17 mouse cellular contexts compared by ENCODE assay signal in genomic region chr8:11746850-11747600, GRCm38 (mm10). TPM values are rescaled to one million over a fixed set of nuclear protein-coding genes. Genes with fewer than 3 reads are reported as not detected.
DNase-seq lines count a peak whose midpoint lies in the region; ATAC-seq and TF ChIP-seq lines count a peak whose summit lies in the region.
"Had no signal": no experiment of that assay in that cellular context is flagged by ENCODE, and none has a peak within 500 bp of the region (broad histone marks: within the 10 kb centered on the region; RNA-seq: fewer than 3 reads in every experiment).

No protein-coding gene starts in this region.

- H3K79me2 ChIP-seq in liver, adult 2 months (ENCODE audit: control insufficient read depth, insufficient read depth, low read length) = peaks cover 37% of the 10 kb centered on the region

- peak overlapping the region; percentile 75 for H3K27ac ChIP-seq in liver, adult 2 months (replicated peaks; ENCODE audit: insufficient read depth, low read depth, low read length)
- peak overlapping the region; percentile 80 to 82 for H3K27ac ChIP-seq in heart, embryonic 14.5 days (replicated peaks in 1 of 2; ENCODE audit: control insufficient read depth in 1 of 2, insufficient read depth in 1 of 2, low read depth in 2 of 2, low read length in 2 of 2)
- peak overlapping the region; percentile 39; the same call in 1 of the 2 replicates for H3K27ac ChIP-seq in limb, embryonic 10.5 days
- H3K27ac ChIP-seq in forebrain, embryonic 14.5 days (ENCODE audit: low read depth, low read length) = no peak overlapping the region
- no peak overlapping the region for H3K27ac ChIP-seq in forebrain, embryonic 11.5 days (ENCODE audit: low read depth, low read length)

- peak; percentile 18; the same call in 1 of the 2 replicates for ATAC-seq in heart, embryonic 14.5 days (ENCODE audit: insufficient number of reproducible peaks, insufficient read depth, low FRiP score, low read depth)
- ATAC-seq in forebrain, embryonic 14.5 days = no peak
- ATAC-seq in forebrain, embryonic 11.5 days (replicated peaks; ENCODE audit: low FRiP score) = no peak

- H3K4me1 ChIP-seq in liver, adult 2 months (ENCODE audit: control insufficient read depth, insufficient read depth, low read length) = peaks cover 23% of the 10 kb centered on the region
- H3K4me1 ChIP-seq in heart, embryonic 14.5 days (ENCODE audit: control insufficient read depth in 2 of 2, insufficient read depth in 2 of 2, low read length in 2 of 2) = peaks cover 32 to 61% of the 10 kb centered on the region in 2 experiments
- H3K4me1 ChIP-seq in limb, embryonic 10.5 days = peaks cover 29% of the 10 kb centered on the region
- H3K4me1 ChIP-seq in forebrain, embryonic 14.5 days (ENCODE audit: control insufficient read depth, insufficient read depth, low read length) = no peaks in the 10 kb centered on the region
- H3K4me1 ChIP-seq in forebrain, embryonic 11.5 days (replicated peaks; ENCODE audit: control insufficient read depth, insufficient read depth, low read length) = no peaks in the 10 kb centered on the region

- no peak overlapping the region for H3K9ac ChIP-seq in liver, adult 2 months (ENCODE audit: low read depth, low read length)
- peak overlapping the region; percentile 44 for H3K9ac ChIP-seq in heart, embryonic 14.5 days (ENCODE audit: low read length)
- no peak overlapping the region for H3K9ac ChIP-seq in forebrain, embryonic 14.5 days (ENCODE audit: low read length)
- no peak overlapping the region for H3K9ac ChIP-seq in forebrain, embryonic 11.5 days (ENCODE audit: low read length)

- no peaks in the 10 kb centered on the region for H3K27me3 ChIP-seq in liver, adult 2 months (ENCODE audit: control insufficient read depth, insufficient read depth, low read length)
- no peaks in the 10 kb centered on the region for H3K27me3 ChIP-seq in heart, embryonic 14.5 days (ENCODE audit: control insufficient read depth, insufficient read depth, low read length)
- H3K27me3 ChIP-seq in limb, embryonic 10.5 days (ENCODE audit: low read depth, poor library complexity, severe bottlenecking) = no peaks in the 10 kb centered on the region
- H3K27me3 ChIP-seq in forebrain, embryonic 14.5 days (replicated peaks; ENCODE audit: control insufficient read depth, insufficient read depth, low read length) = no peaks in the 10 kb centered on the region
- H3K27me3 ChIP-seq in forebrain, embryonic 11.5 days (ENCODE audit: control insufficient read depth, insufficient read depth, low read length) = no peaks in the 10 kb centered on the region

- H3K4me2 ChIP-seq in heart, embryonic 14.5 days (ENCODE audit: low read length) = no peak overlapping the region
- no peak overlapping the region for H3K4me2 ChIP-seq in forebrain, embryonic 14.5 days (ENCODE audit: low read length)
- H3K4me2 ChIP-seq in forebrain, embryonic 11.5 days (ENCODE audit: low read depth, low read length, severe bottlenecking) = no peak overlapping the region

- no peak overlapping the region for H3K4me3 ChIP-seq in liver, adult 2 months (ENCODE audit: insufficient read depth, low read depth, low read length)
- H3K4me3 ChIP-seq in heart, embryonic 14.5 days (ENCODE audit: control insufficient read depth in 1 of 2, insufficient read depth in 1 of 2, low read depth in 1 of 2, low read length in 2 of 2) = no peak overlapping the region
- no peak overlapping the region for H3K4me3 ChIP-seq in limb, embryonic 10.5 days
- H3K4me3 ChIP-seq in forebrain, embryonic 14.5 days (ENCODE audit: low read depth, low read length) = no peak overlapping the region
- H3K4me3 ChIP-seq in forebrain, embryonic 11.5 days (ENCODE audit: low read depth, low read length) = no peak overlapping the region
- H3K4me3 ChIP-seq: megakaryocyte, embryonic 14.5 days; myocyte had no signal

- no peak for TF ChIP-seq CTCF in liver, adult 2 months (IDR thresholded peaks at IDR 0.05; ENCODE audit: low read depth, low read length)

- 32% methylated on average over 11 of the region's 11 CpGs for WGBS in liver, adult 2 months
- 44% methylated on average over 11 of the region's 11 CpGs for WGBS in heart, embryonic 14.5 days
- 69% methylated on average over 11 of the region's 11 CpGs for WGBS in limb, embryonic 10.5 days
- WGBS in forebrain, embryonic 14.5 days = 90% methylated on average over 11 of the region's 11 CpGs
- 85% methylated on average over 11 of the region's 11 CpGs for WGBS in forebrain, embryonic 11.5 days

- no peaks in the 10 kb centered on the region for H3K9me3 ChIP-seq in heart, embryonic 14.5 days (ENCODE audit: control insufficient read depth, low read length)
- H3K9me3 ChIP-seq in limb, embryonic 10.5 days (replicated peaks) = no peaks in the 10 kb centered on the region
- H3K9me3 ChIP-seq in forebrain, embryonic 14.5 days (replicated peaks; ENCODE audit: control insufficient read depth, low read length) = no peaks in the 10 kb centered on the region
- H3K9me3 ChIP-seq in forebrain, embryonic 11.5 days (ENCODE audit: control insufficient read depth, low read length) = no peaks in the 10 kb centered on the region

- no peak for TF ChIP-seq POLR2A in liver, adult 2 months (IDR thresholded peaks at IDR 0.05; ENCODE audit: extremely low read depth, insufficient read depth, low read length)

- H3K36me3 ChIP-seq in liver, adult 2 months (ENCODE audit: control insufficient read depth, insufficient read depth, low read length) = no peaks in the 10 kb centered on the region
- no peaks in the 10 kb centered on the region for H3K36me3 ChIP-seq in heart, embryonic 14.5 days (ENCODE audit: control insufficient read depth, insufficient read depth, low read length)
- H3K36me3 ChIP-seq in limb, embryonic 10.5 days = 0 out of 2 replicates have a peak, but pooled peaks cover 5% of the 10 kb centered on the region
- no peaks in the 10 kb centered on the region for H3K36me3 ChIP-seq in forebrain, embryonic 14.5 days (ENCODE audit: control insufficient read depth, insufficient read depth, low read length)
- H3K36me3 ChIP-seq in forebrain, embryonic 11.5 days (ENCODE audit: control insufficient read depth, insufficient read depth, low read length) = no peaks in the 10 kb centered on the region

- peak; percentile 86 for DNase-seq in liver, adult 2 months (ENCODE audit: extremely low read depth, low read depth, low spot score)
- DNase-seq in liver = no peak
- peak; percentile 36 to 67 for DNase-seq in kidney, adult 8-10 months
- no peak for DNase-seq in limb, embryonic 10.5 days (ENCODE audit: low spot score)
- no peak for DNase-seq in forebrain, embryonic 14.5 days (ENCODE audit: low spot score)
- DNase-seq in forebrain, embryonic 11.5 days (ENCODE audit: low spot score) = no peak
- DNase-seq in Muller cell, postnatal 12 days (ENCODE audit: inconsistent ontology term) = no peak
- DNase-seq: cerebellum, adult 11-12 months; layer of hippocampus, adult 9-11 months; left cerebral cortex, postnatal 4 days; right cerebral cortex, postnatal 14 days had no signal

RNA-seq across cellular contexts. Expression of gene Arhgef7, which starts 19.5 kb away (rescaled TPM):
- 15.8 and 19.3 TPM in 2 replicates for total RNA-seq in liver, adult 2 months (2014; rRNA removed)
- 11.0 and 12.4 TPM in 2 replicates for polyA plus RNA-seq in liver, adult 2 months (2012; rRNA removed)
- 67.5 and 72.1 TPM in 2 replicates for polyA plus RNA-seq in heart, embryonic 14.5 days (2014; fragmentation: Nextera tagmentation; extraction: Ambion mirVana)
- 52.4 and 59.1 TPM in 2 replicates for polyA plus RNA-seq in limb, embryonic 10.5 days (2016; fragmentation: Nextera tagmentation; extraction: Ambion mirVana)
- polyA plus RNA-seq in forebrain, embryonic 14.5 days (2014; fragmentation: Nextera tagmentation; extraction: Ambion mirVana) = 62.2 and 72.7 TPM in 2 replicates
- polyA plus RNA-seq in forebrain, embryonic 11.5 days (2014; fragmentation: Nextera tagmentation; extraction: Ambion mirVana) = 81.9 and 87.3 TPM in 2 replicates

RNA-seq across cellular contexts. Expression of gene 1700016D06Rik, which starts 46.2 kb away (rescaled TPM):
- not detected in 2 replicates for total RNA-seq in liver, adult 2 months (2014; rRNA removed)
- polyA plus RNA-seq in liver, adult 2 months (2012; rRNA removed) = not detected in 2 replicates
- polyA plus RNA-seq in heart, embryonic 14.5 days (2014; fragmentation: Nextera tagmentation; extraction: Ambion mirVana) = not detected in 2 replicates
- 0.21 TPM in 1 of 2 replicates, not detected in the other for polyA plus RNA-seq in limb, embryonic 10.5 days (2016; fragmentation: Nextera tagmentation; extraction: Ambion mirVana)
- polyA plus RNA-seq in forebrain, embryonic 14.5 days (2014; fragmentation: Nextera tagmentation; extraction: Ambion mirVana) = not detected in 2 replicates
- polyA plus RNA-seq in forebrain, embryonic 11.5 days (2014; fragmentation: Nextera tagmentation; extraction: Ambion mirVana) = not detected in 2 replicates
- total RNA-seq: left cerebral cortex, postnatal 4 days had no signal
- polyA plus RNA-seq: frontal cortex, adult 2 months; hindbrain, embryonic 11.5 days; stomach, embryonic 14.5 days had no signal

Comparison
In these comparisons a context has a peak if more than half of its experiments do, and no peak if none do; other contexts are left out.
1. DNase-seq: peak in liver, adult 2 months (single experiment) and kidney, adult 8-10 months (2 of 2); none in liver (single experiment), limb, embryonic 10.5 days (single experiment), forebrain, embryonic 14.5 days (single experiment), forebrain, embryonic 11.5 days (single experiment) and Muller cell, postnatal 12 days (single experiment).
2. H3K27ac ChIP-seq: peak in liver, adult 2 months (single experiment), heart, embryonic 14.5 days (2 of 2) and limb, embryonic 10.5 days (single experiment); none in forebrain, embryonic 14.5 days (single experiment) and forebrain, embryonic 11.5 days (single experiment).